Mouse (Mus musculus): ENCODE data around the gene Mrps35. TPM values are rescaled to one million over a fixed set of nuclear protein-coding genes. Genes with fewer than 3 reads are reported as not detected.

Mrps35 gene
- total RNA-seq, 1 experiment: 63.4 TPM

GRCm38 (mm10) chr6:147013546-147013945 lies 29.0 kb upstream of the Mrps35 start:
- in situ Hi-C loops (cut with MboI; ENCODE audit: low sequenced_read_pairs in 2 of 2, unreplicated experiment in 2 of 2): no loop called here
- Histone ChIP-seq H3K36me3 (ENCODE audit: control insufficient read depth, insufficient read depth, low read length, poor library complexity, severe bottlenecking) (peaks cover 3% of the 10 kb centered on the region; the same call in 1 of the 2 replicates), H3K9me3 (ENCODE audit: control insufficient read depth, insufficient read depth, low read depth, low read length) (no peaks in the 10 kb centered on the region), H3K9ac (ENCODE audit: insufficient read depth, low read depth, low read length, poor library complexity, severe bottlenecking) (no peak overlapping the region), H3K4me1 (ENCODE audit: control insufficient read depth in 2 of 2, insufficient read depth in 2 of 2, low read length in 2 of 2, poor library complexity in 1 of 2) (no peaks in the 10 kb centered on the region), H3K4me3 (ENCODE audit: insufficient read depth in 1 of 2, low read depth in 1 of 2, low read length in 2 of 2, poor library complexity in 1 of 2, severe bottlenecking in 1 of 2) (no peak overlapping the region), H3K27ac (ENCODE audit: insufficient read depth, low read depth, low read length, poor library complexity, severe bottlenecking) (no peak overlapping the region)
- no peak for DNase-seq (ENCODE audit: low read depth, low spot score)
- TF ChIP-seq ZNF384 (IDR thresholded peaks at IDR 0.05; ENCODE audit: low read depth, low read length): no peak
- TF ChIP-seq CHD2 (IDR thresholded peaks at IDR 0.05; ENCODE audit: low read depth, low read length): no peak
- no peak for TF ChIP-seq ZC3H11A (IDR thresholded peaks at IDR 0.05; ENCODE audit: borderline replicate concordance, low read depth, low read length)
- no peak for TF ChIP-seq HCFC1 (IDR thresholded peaks at IDR 0.05; ENCODE audit: borderline replicate concordance, insufficient read depth, low read length)

GRCm38 (mm10) chr6:147017906-147018305 lies 24.7 kb upstream of the Mrps35 start:
- Histone ChIP-seq H3K36me3 (ENCODE audit: control insufficient read depth, insufficient read depth, low read length, poor library complexity, severe bottlenecking) (peaks cover 7% of the 10 kb centered on the region; the same call in 1 of the 2 replicates), H3K4me1 (ENCODE audit: control insufficient read depth in 2 of 2, insufficient read depth in 2 of 2, low read length in 2 of 2, poor library complexity in 1 of 2) (no peaks in the 10 kb centered on the region), H3K9me3 (ENCODE audit: control insufficient read depth, insufficient read depth, low read depth, low read length) (no peaks in the 10 kb centered on the region), H3K9ac (ENCODE audit: insufficient read depth, low read depth, low read length, poor library complexity, severe bottlenecking) (no peak overlapping the region), H3K4me3 (ENCODE audit: insufficient read depth in 1 of 2, low read depth in 1 of 2, low read length in 2 of 2, poor library complexity in 1 of 2, severe bottlenecking in 1 of 2) (no peak overlapping the region), H3K27ac (ENCODE audit: insufficient read depth, low read depth, low read length, poor library complexity, severe bottlenecking) (no peak overlapping the region)
- in situ Hi-C loops (cut with MboI; ENCODE audit: low sequenced_read_pairs in 2 of 2, unreplicated experiment in 2 of 2): no loop called here
- TF ChIP-seq ZC3H11A (IDR thresholded peaks at IDR 0.05; ENCODE audit: borderline replicate concordance, low read depth, low read length) (no peak), CHD2 (IDR thresholded peaks at IDR 0.05; ENCODE audit: low read depth, low read length) (no peak), HCFC1 (IDR thresholded peaks at IDR 0.05; ENCODE audit: borderline replicate concordance, insufficient read depth, low read length) (no peak), ZNF384 (IDR thresholded peaks at IDR 0.05; ENCODE audit: low read depth, low read length) (no peak), MAFK (IDR thresholded peaks at IDR 0.05; ENCODE audit: insufficient read depth, low read depth, low read length) (no peak)
- DNase-seq (ENCODE audit: low read depth, low spot score): no peak

GRCm38 (mm10) chr6:147018364-147018763 lies 24.2 kb upstream of the Mrps35 start:
- in situ Hi-C loops (cut with MboI; ENCODE audit: low sequenced_read_pairs in 2 of 2, unreplicated experiment in 2 of 2): no loop called here
- H3K9me3 ChIP-seq (ENCODE audit: control insufficient read depth, insufficient read depth, low read depth, low read length): no peaks in the 10 kb centered on the region

GRCm38 (mm10) chr6:147021181-147021580 lies 21.4 kb upstream of the Mrps35 start:
- in situ Hi-C loops (cut with MboI; ENCODE audit: low sequenced_read_pairs in 2 of 2, unreplicated experiment in 2 of 2): no loop called here
- H3K4me3 ChIP-seq (ENCODE audit: insufficient read depth in 1 of 2, low read depth in 1 of 2, low read length in 2 of 2, poor library complexity in 1 of 2, severe bottlenecking in 1 of 2): no peak overlapping the region
- no peaks in the 10 kb centered on the region for H3K4me1 ChIP-seq (ENCODE audit: control insufficient read depth in 2 of 2, insufficient read depth in 2 of 2, low read length in 2 of 2, poor library complexity in 1 of 2)
- H3K9me3 ChIP-seq (ENCODE audit: control insufficient read depth, insufficient read depth, low read depth, low read length): no peaks in the 10 kb centered on the region
- TF ChIP-seq ZNF384 (IDR thresholded peaks at IDR 0.05; ENCODE audit: low read depth, low read length): no peak
- no peak for TF ChIP-seq ZC3H11A (IDR thresholded peaks at IDR 0.05; ENCODE audit: borderline replicate concordance, low read depth, low read length)
- TF ChIP-seq MAFK (IDR thresholded peaks at IDR 0.05; ENCODE audit: insufficient read depth, low read depth, low read length): no peak
- no peak for TF ChIP-seq HCFC1 (IDR thresholded peaks at IDR 0.05; ENCODE audit: borderline replicate concordance, insufficient read depth, low read length)
- TF ChIP-seq CHD2 (IDR thresholded peaks at IDR 0.05; ENCODE audit: low read depth, low read length): no peak
- H3K9ac ChIP-seq (ENCODE audit: insufficient read depth, low read depth, low read length, poor library complexity, severe bottlenecking): no peak overlapping the region
- DNase-seq (ENCODE audit: low read depth, low spot score): no peak
- no peak overlapping the region for H3K27ac ChIP-seq (ENCODE audit: insufficient read depth, low read depth, low read length, poor library complexity, severe bottlenecking)
- peaks cover 13% of the 10 kb centered on the region; the same call in 1 of the 2 replicates for H3K36me3 ChIP-seq (ENCODE audit: control insufficient read depth, insufficient read depth, low read length, poor library complexity, severe bottlenecking)

More at GRCm38 (mm10) chr6:147018364-147018763, 24.2 kb upstream of the Mrps35 start:
- Histone ChIP-seq H3K36me3 (ENCODE audit: control insufficient read depth, insufficient read depth, low read length, poor library complexity, severe bottlenecking) (peaks cover 8% of the 10 kb centered on the region; the same call in 1 of the 2 replicates), H3K4me3 (ENCODE audit: insufficient read depth in 1 of 2, low read depth in 1 of 2, low read length in 2 of 2, poor library complexity in 1 of 2, severe bottlenecking in 1 of 2) (no peak overlapping the region), H3K4me1 (ENCODE audit: control insufficient read depth in 2 of 2, insufficient read depth in 2 of 2, low read length in 2 of 2, poor library complexity in 1 of 2) (no peaks in the 10 kb centered on the region), H3K9ac (ENCODE audit: insufficient read depth, low read depth, low read length, poor library complexity, severe bottlenecking) (no peak overlapping the region), H3K27ac (ENCODE audit: insufficient read depth, low read depth, low read length, poor library complexity, severe bottlenecking) (no peak overlapping the region)
- DNase-seq (ENCODE audit: low read depth, low spot score): no peak
- no peak for TF ChIP-seq MAFK (IDR thresholded peaks at IDR 0.05; ENCODE audit: insufficient read depth, low read depth, low read length)
- TF ChIP-seq HCFC1 (IDR thresholded peaks at IDR 0.05; ENCODE audit: borderline replicate concordance, insufficient read depth, low read length): no peak
- TF ChIP-seq CHD2 (IDR thresholded peaks at IDR 0.05; ENCODE audit: low read depth, low read length): no peak
- TF ChIP-seq ZNF384 (IDR thresholded peaks at IDR 0.05; ENCODE audit: low read depth, low read length): no peak
- TF ChIP-seq ZC3H11A (IDR thresholded peaks at IDR 0.05; ENCODE audit: borderline replicate concordance, low read depth, low read length): no peak

All from ES-E14 (cell line).